Mouse (Mus musculus) Muller cell, postnatal 12 days (primary cell): ENCODE results near the gene Fbxo42.

ENCODE experiments used
- DNase-seq: peaks from one replicate; pipeline ENCODE4 v3.0.0-alpha.2; 2015; ENCODE audit errors: inconsistent ontology term

Gene Fbxo42

DNA sequence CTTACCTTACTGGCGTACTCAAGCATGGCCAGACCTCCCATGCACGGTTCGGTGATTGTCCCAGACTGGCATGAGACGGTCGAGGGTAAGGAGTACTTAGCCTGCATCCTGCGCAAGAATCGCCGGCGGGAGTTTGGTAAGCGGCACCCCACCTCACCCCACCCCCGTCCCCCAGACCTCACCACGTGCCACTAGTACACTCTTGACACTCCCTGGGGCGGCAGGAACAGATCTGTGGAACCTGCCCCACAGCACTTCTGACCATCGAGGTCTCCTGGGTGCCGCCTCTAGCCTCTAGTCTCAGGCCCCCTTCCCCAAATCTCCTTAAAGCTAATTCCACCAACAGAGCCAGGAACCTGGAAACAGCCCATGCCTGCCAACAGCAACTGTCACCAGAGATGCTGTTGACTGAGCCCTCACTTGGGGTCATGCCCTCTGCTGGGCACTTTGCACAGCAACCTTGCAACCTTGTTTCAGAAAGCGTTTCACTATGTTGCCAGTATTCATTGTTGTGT, 66.7 kb downstream of the Fbxo42 start:
- peak; percentile 21 for DNase-seq

DNA sequence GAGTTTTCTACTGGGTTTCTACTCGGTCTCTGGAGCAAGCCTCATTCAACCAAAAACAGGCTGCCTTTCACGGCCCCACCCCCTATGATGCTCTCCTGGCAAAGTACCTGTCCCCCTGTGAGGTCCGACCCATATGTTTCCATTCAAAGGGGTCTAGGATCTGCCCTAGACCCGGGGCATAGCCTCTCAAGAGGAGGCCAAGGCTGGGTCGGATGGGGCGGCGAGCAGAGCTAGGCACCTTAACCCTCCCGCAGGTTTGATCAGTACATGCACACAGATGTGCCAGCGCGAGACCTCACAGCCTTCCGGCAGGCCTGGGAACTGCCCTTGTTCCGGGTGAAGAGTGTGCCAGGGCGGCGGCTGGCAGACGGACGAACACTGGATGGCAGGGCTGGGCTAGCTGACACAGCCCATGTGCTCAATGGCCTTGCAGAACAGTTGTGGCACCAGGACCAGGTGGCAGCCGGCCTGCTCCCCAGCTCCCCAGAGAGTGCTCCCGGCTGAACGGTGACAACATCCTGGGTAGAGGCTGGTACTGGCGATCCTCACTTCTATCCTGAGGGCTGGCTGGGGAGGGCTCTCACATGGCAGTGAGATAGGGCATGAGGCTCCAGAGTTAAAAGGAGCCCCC, 72.0 kb downstream of the Fbxo42 start:
- no peak for DNase-seq

DNA sequence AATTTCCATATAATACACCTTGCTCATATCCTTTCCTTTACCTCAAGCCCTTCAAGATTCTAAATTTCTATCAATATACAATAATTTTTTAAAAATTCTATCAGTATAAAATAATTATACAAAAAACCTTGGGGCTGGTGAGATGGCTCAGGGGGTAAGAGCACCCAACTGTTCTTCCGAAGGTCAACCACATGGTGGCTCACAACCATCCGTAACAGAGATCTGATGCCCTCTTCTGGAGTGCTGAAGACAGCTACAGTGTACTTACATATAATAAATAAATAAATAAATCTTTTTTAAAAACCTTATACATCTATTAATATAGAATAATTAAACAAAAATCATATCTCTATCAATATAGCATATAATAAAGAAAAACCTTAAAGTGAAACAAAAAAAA, 74.1 kb downstream of the Fbxo42 start:
- DNase-seq: no peak

DNA sequence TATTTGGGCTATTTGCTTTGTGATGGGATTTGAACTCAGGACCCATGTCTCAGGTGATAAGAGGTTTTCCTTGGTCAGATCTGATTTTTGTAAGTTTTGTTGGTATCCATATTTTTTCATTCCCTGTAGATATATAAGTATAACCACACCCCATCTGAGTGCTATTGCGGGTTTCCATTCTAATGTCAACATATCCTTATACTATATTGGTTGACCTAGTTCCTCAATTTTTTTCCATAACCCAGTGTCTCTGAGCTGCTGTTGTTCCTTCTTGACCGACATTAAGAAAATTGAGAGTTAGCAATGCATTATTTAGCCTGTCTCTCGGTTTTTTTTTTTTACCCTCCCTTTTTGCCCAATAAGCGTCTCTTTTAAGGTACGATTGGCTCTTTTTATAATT, 75.0 kb downstream of the Fbxo42 start:
- DNase-seq: no peak

DNA sequence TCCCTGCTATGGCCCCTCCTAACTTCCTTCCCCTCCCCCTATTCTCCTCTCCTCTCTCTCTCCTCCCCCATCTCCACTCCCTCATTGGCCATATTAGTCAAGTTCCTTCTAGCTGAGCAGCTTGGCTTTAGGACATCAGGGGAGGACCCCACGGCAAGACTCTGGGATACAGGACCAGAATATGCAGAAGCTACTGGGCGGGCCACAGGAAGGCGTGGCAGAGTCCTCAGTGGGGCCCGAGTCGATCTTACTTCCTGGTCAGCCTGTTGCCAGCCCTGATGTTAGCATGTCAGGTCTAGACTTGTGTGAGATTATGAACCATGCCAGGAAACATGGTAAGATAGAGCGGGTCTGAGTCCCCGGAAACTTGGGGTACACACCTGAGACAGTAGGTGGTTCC, 81.0 kb downstream of the Fbxo42 start:
- DNase-seq: no peak

DNA sequence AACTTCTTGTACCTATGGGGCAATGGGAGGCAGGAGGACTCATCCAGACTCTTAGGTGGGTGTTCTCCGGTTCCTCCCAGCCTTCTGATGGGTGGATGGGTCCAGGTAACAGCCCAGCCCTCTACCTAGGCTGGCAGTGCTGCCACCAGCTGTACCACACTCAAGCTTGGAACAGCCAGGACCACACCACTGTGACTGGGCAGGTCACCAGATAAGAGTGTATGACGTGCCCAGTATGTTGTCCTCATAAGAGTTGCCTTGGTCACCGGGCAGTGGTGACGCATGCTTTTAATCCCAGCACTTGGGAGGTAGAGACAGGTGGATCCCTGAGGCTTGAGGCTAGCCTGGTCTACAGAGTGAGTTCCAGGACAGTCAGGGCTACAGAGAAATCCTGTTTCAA, 85.5 kb downstream of the Fbxo42 start:
- DNase-seq: no peak

DNA sequence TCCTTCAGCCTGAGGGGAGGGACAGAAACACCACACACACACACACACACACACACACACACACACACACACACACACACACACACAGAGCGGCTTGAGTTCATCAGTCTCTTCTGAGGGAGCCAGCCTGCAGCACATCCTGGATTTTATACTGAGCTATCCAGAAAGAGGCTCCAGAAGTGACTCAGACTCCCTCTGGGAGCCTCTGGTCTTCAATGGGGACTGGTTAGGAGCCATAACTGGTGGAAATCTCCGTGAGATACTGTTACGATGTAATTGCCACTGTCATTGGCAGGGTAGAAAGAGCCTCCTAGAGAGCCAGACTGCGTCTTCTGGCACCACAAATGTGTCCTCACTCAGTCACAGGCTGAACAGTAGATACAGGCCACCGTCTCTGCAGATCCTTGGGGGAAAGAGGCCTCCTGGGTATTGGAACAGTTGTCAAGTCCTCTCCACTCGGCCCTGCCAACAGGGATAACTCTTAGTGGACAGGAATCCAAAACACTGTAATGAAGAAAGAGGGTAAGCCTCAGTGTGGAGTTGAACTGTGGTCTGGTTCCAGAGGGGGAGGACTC, 87.9 kb downstream of the Fbxo42 start:
- DNase-seq: no peak

DNA sequence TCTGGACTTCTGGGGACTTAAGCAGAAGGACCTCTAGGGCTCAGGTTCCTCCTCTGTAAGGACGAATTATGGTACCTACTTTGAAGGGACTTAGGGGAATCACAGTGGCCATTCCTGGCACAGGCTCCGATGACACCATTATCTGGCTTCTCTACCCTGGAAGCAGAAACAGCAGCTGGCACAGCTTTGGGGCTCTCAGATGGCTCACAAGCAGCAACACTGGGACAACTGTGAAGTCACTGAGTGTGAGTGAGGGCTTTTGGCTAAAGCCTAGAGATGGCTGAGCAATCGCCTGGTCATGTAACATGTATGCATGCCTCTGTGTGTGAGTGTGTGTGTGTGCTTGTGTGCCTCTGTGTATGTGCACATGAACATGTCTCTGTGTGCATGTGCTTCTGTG, 89.1 kb downstream of the Fbxo42 start:
- DNase-seq: no peak

DNA sequence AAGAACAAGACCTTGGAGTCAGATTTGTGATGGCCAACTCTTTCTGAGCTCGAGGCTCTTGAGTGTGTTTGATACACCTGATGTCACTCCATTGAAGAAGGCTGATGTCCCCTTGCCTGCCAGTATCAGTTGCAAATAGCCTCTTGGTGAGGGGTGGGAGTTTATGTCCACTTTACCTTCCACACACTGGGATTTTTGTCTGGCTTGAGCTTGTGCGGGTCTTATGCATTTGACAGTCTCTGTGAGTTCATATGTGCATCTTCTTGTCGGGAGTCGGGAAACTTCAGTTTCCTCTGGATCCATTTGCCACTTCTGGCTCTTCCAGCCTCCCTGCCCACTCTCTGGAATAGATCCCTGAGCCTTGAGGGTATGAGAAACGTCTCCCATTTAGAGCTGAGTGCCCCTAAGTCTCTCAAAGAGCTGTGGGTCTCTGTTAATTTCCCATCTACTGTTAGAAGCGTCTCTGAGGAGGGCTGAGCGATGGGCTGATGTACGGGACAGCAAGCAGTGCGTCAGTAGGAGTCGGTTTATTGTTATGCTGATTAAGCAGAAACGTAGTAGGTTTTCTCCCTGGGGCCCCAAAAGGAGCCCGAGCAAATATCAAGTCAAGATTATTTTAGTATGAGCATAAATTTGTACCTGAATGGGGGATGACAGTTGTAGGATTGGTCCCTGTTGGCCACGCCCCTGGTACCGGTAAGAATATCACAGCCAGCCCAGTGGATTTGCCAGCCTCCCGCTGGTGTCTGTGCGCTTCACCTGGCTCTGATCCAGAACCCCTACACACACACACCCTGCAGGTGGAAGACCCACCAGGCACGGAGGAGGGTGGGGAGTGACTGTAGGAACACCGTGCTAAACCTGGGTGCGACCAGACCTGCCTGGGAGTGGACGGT, 91.0 kb downstream of the Fbxo42 start:
- no peak for DNase-seq

DNA sequence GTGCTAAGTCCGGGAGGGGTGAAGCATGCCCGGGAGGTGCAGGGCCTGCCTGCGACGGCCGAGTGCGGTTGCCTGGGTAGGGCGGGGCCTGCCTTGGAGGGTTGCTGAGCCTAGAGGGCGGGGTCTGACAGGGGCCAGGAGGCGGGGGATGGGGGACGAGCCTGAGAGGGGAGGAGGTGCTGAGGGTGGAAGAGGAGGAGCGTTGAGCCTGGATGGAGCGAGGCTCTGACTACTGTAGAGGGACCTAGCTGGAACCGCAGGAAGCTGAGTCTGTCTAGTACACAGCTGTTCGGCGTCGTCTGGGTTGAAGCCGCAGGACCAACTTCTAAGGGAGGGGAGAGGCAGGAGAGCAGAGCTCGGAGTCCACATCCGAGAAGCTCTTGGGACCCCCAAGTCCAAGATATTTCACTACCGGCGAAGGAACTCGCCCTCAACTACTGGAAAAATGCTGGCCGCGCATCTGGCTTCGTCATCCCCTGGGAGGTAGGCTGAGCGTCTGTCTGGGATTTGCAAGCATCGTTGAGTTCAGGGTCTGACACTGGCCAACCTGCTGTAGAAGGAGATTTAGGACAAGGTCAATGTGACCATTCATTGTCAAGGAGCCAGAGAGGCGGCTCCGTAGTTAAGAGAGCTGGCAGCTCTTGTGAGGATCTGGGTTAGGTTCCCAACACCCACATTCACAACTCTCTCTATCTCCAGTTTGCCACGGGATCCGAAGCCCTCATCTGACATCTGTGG, 91.8 kb downstream of the Fbxo42 start, which contains the start of gene Arhgef19:
Arhgef19 (plus strand) TSS at position 112 of the 738 bp plus-strand sequence.
- peak; percentile 98 for DNase-seq

DNA sequence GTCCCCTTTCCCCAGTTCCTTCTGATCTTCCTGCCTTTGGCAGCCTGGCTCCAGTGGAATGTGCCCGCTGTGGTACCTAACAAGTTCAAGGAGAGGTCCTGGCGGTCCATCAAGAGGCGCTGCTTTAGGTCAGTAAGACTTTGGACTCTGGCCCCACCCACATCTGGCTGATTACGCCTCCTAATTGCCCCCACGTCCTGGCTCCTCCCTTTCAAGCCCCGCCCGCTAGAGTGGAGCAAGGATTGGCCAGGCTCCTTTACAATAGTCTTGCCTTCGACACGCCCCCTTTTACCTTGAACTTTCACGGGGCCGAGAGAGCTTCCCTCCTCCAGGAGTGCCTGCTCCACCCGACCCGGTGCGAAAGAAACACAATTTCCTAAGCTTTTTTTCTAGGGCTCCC, 92.9 kb downstream of the Fbxo42 start:
- DNase-seq: peak; percentile 76

DNA sequence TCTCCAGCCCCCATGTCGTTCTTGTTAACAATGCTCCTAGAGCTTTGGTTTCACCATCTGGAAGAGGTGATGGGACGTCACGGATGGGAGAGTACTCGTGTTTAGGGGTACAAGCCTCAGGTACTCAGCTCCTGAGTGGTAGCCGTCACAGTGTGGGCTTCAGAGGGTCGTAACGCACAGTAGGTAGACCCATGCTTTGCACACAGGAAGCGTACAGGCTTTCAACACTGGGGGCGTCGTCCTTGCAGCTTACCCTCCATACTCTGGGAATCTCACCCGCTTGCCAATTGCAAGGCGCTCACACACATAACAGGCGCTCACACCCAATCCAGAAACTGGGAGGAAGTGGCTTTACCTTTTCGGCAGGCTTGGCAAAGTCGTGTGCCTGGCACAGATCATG, 94.1 kb downstream of the Fbxo42 start:
- no peak for DNase-seq

DNA sequence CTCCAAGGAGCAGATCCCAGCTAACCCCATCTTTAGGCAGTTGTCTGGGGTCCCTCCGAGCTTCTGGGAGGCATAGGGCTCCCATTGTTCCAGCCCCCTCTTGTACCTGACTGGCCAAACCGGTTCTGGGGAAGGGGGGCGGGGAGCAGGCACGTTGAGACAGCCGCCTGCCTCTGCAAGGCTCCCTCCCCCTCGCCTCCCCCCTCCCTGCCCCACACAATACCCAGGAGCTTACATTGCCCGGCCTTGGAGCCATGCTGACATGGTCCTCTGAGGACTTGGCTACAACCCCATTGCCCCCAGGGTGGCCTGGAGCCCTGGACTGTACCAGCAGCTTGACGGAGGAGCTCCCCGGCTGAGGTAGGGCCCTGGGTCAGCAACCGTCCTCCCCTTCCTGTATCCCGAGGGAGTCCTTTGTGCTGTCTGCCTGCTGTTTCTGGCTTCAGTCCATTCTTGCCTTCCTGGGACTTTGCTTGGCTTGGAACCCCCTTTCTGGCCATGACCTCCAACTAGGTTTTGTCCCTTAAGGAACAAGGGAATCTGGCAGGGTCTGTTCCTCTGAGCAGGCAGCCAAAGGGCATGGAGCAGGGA, 95.0 kb downstream of the Fbxo42 start:
- DNase-seq: peak; percentile 81

DNA sequence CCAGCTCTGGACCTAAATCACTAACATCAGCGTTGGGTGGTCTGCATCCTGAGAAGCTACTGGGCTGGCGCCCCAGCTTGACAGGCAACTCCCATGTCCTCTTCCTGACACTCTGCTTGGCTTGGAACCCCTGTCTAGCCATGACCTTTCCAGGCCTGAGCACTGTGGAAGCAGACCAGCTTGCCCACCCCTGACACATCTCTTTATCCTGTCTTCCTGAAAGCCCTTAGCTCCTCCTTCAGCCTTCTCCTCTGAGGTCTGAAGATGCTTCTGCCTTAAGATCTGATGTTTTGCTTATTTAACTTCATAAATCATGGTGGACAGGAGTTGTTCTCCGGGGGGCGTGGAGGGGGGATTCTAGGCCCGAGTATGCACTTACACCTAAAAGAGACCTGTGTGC, 95.9 kb downstream of the Fbxo42 start:
- no peak for DNase-seq

DNA sequence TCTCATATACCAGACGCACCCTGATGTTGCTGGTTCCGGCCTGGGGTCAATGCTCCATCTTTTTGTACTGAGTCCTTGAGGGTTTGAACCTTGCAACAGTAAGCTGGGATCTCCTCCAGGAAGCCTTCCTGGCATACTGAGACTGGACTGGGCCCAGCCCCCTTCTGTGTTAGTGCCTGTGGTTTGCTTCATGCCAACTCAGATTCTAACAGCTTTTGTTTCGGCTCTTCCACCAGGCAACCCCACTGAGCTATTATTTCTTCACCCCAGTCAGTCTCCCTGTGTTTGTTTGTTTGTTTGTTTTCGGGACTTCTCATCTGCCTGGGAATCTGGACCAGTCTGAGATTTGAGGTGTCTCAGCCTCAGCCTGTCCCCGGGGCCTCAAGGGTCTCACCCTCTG, 96.7 kb downstream of the Fbxo42 start:
- peak; percentile 89 for DNase-seq

DNA sequence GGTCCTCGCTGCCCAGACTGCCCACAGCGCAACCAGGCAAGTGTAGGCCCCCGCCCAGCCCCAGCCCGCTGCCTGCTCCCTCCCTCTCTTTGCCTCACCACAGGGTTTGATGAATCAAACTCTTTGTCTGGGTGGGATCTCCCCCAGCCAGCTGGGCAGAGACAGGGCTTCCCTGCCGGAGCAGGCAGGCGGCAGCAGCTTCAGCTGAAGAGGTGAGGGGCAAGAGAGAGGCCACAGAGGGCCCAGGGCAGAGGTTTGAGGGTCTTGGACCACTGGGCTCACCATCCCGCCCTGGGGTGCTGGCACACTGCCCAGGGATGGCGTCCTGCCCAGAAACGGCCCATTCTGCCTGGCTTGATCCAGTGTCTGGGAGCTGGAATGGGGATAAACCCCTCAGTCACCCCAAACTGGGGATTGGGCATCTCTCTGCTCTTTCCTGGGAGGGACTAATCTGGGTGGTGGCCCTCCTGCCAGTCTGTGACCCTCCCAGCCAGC, 97.3 kb downstream of the Fbxo42 start:
- peak; percentile 98 for DNase-seq

DNA sequence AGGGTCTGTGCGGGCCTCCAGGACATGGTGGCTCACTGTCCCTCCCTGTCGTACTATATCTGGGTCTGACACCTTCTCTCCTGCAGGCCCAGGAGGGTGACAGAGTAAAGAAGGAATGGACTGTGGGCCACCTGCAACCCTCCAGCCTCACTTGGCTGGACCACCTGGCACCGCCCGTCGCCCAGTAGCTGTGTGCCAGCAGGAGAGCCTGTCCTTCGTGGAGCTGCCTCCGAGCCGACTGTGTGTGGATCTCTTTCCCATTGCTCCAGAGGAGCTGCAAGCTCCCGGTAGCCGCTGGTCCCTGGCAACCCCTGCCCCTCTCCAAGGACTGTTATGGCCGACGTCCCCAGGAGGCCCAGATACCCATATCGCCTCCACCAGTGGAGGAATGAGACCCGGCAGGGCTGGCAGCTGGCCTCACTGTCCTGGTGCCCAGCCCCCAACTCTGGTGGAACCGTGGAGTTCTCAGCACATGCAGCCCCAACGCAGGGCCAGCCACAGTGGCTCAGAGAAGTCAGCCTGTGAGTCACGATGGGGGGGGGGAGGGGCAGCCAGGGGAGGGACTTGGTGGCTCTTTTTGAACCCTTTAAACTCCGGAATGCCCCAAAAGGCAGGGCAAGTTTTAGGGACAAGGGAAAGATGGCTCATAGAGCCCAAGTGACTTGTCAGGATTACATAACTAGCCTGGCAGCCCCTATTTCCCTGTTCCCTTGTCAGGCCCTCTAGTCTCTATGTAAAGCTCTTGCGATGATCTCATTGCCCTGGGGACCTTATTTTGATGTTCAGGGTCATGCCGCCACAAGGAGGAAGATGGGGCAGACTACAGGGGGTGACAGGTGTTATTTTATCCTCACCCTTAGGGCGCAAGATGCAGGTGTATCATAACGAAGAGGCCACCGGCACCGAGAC, 98.6 kb downstream of the Fbxo42 start:
- DNase-seq: peak; percentile 95

DNA sequence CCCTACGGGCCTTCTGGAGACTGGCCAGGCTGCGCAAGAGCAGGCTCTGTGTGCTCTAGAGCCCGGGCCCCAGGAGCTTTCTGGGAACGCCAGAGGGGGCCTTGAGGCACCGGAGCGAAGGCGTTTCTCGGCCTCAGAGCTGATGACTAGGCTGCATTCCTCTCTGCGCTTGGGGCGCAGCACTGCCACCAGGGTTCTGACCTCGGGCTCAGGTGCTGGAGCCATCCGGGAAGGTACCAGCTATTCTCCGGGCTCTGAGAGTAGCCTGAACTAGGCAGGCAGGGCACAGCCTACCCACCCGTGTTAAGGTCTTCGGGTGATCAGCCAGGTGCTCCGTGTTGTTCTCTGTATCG, 99.3 kb downstream of the Fbxo42 start:
- DNase-seq: no peak

DNA sequence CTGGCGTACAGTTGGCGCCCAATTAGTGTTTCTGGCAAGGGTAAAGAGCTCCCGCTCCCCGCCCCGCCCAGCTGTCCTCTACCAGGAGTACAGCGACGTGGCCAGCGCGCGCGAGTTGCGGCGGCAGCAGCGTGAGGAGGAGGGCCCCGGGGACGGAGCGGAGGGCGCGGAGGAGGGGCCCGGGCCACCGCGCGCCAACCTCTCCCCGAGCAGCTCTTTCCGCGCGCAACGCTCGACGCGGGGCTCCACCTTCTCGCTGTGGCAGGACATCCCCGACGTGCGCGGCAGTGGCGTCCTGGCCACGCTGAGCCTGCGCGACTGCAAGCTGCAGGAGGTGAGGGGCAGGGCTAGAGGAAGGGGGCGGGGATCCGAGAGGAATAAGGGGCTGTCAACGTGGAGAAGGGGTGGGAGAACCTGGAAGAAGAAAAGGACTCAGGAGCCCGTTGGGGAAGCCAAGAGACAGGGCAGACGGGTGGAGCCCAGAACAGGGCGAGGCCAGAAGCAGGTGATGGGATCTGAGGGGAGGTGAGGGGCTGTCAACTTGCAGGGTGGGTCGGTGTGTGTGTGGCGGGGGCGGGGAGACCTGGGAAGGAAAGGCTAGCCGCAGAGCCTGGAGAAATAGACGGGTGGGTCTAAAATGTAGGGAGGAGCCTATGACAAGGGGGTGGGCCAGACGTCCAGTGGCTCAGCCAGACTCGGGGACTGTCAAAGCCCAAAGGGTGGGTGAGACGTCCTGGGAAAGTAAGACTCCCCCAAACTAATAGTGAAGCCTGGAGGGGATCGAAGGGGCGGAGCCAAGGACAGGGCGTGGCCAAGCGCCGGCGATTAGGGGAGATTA, 100.3 kb downstream of the Fbxo42 start:
- peak; percentile 82 for DNase-seq

DNA sequence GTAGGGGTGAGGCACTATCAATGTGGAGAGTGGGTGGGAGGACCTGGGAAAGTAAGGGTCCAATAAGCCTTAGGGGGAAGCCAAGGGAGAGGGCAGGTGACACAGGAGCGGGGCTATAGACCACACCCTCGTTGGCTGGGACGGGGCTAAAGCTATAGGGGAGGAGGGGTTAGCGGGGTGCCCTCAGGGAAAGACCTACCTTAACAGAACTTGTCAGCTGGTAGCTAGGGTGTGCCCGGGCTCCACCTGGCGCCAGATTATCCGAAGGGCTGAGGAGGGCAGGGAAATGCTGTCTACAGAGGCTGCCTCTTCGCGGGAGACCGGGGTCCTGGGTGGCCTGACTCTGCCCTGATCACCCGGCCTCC, 100.9 kb downstream of the Fbxo42 start:
- no peak for DNase-seq
